Mouse (Mus musculus): ENCODE measurements around the gene Hspa4. TPM values are rescaled to one million over a fixed set of nuclear protein-coding genes. Genes with fewer than 3 reads are reported as not detected.
A peak's percentile ranks its signal among the peaks of the same experiment; 100 is the strongest.
"Not testable (repeated sequence)": the region's sequence is repeated elsewhere in the genome, so short reads cannot be mapped to it uniquely, and the experiment has no call there.

The Hspa4 gene
- 111 and 117 TPM in 2 replicates for polyA plus RNA-seq (2014; fragmentation: Nextera tagmentation; extraction: Ambion mirVana)

DNA sequence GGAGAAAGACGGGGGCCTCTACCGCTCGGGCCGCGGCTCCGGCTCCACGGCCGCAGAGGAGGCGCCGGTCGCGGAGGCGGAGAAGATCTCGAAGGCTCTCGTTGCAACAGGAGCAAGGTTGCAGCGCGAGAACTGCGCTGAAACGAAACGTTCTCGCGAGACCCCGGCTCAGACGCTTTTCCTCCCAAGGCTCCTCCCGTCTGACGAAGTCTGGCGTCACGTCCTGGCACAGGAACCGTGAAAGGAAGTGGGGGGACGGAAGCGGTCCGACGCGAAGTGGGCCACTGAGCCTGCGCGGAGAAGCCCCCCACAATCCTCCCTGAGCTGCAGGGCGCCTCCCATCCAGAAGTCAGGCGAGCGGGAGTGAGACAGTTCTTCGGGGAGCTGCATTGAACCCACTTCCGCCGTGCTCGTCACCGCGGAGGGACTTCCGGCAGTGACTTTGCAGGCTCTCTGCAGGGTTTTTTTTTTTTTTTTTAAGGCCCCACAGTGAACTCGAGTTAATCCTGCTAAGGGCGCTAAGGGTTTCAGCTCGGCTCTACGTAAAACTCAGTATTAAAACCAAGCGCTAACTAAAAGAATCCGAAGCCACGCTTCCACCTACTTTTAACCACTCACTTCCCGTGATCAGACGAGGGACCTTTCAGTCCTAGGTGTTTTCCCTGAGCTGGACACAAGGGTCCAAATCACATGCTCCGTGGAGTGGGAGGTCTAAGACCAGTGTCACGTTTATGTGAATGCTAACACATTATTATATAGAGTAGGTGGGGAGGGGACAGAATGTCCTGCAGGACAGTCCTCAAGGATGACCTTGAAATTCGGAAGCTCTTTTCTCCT lies at the start of gene Hspa4:
Hspa4 (minus strand) TSS at position 128 of the 837 bp plus-strand sequence.
- Histone ChIP-seq H3K4me2 (peak within 1 kb of the TSS; percentile 78), H3K36me3 (ENCODE audit: control insufficient read depth, insufficient read depth, low read length) (no peaks in the 10 kb centered on the region), H3K4me1 (ENCODE audit: control insufficient read depth, insufficient read depth, low read length) (peaks cover 17% of the 10 kb centered on the region), H3K4me3 (ENCODE audit: low read depth, low read length) (peak within 1 kb of the TSS; percentile 98), H3K9me3 (ENCODE audit: control insufficient read depth, low read length) (no peaks in the 10 kb centered on the region), H3K9ac (ENCODE audit: low read length) (peak within 1 kb of the TSS; percentile 97), H3K27me3 (ENCODE audit: control insufficient read depth, insufficient read depth, low read length) (no peaks in the 10 kb centered on the region), H3K27ac (ENCODE audit: low read depth, low read length) (peak within 1 kb of the TSS; percentile 95)
- ATAC-seq (ENCODE audit: low FRiP score) (peak; percentile 97), DNase-seq (ENCODE audit: low spot score, missing footprints) (peak; percentile 99)
- WGBS, result 1% methylated on average over 58 of the region's 58 CpGs

- Histone ChIP-seq H3K36me3 (ENCODE audit: control insufficient read depth, insufficient read depth, low read length) (no peaks in the 10 kb centered on the region), H3K4me3 (ENCODE audit: low read depth, low read length) (no peak overlapping the region), H3K9ac (ENCODE audit: low read length) (no peak overlapping the region), H3K27me3 (ENCODE audit: control insufficient read depth, insufficient read depth, low read length) (no peaks in the 10 kb centered on the region), H3K9me3 (ENCODE audit: control insufficient read depth, low read length) (no peaks in the 10 kb centered on the region), H3K4me1 (ENCODE audit: control insufficient read depth, insufficient read depth, low read length) (no peaks in the 10 kb centered on the region), H3K27ac (ENCODE audit: low read depth, low read length) (no peak overlapping the region), H3K4me2 (no peak overlapping the region)
- no peak for ATAC-seq (ENCODE audit: low FRiP score)
- peak; percentile 28 for DNase-seq (ENCODE audit: low spot score, missing footprints)
- WGBS, result 64% methylated on average over 2 of the region's 2 CpGs
These were observed 45.5 kb upstream of the Hspa4 start for GRCm38 (mm10) chr11:53345738-53346137.

DNA sequence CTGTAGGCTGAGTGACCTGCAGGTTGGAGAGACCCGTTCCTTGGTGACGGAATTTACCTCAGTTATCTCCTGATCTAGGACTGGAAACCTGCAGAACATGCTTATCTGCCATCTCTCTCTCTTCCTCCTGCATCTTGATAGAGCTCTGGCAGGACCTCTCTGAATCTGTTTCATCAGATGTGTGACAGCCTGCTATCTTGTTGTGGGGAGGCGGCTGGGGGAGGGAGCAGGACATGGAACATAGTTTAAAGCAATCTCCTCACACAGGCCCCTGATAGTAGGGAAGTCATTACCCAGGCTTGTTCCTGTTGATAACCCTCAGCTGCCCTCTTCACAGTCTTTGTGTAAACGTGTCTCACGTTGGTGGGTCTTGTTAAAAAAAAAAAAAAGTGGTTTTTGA lies 45.1 kb upstream of the Hspa4 start:
- H3K4me3 ChIP-seq (ENCODE audit: low read depth, low read length), result no peak overlapping the region
- H3K27me3 ChIP-seq (ENCODE audit: control insufficient read depth, insufficient read depth, low read length), result no peaks in the 10 kb centered on the region
- no peaks in the 10 kb centered on the region for H3K4me1 ChIP-seq (ENCODE audit: control insufficient read depth, insufficient read depth, low read length)
- DNase-seq (ENCODE audit: low spot score, missing footprints) (peak; percentile 79), ATAC-seq (ENCODE audit: low FRiP score) (no peak)
- H3K9me3 ChIP-seq (ENCODE audit: control insufficient read depth, low read length), result no peaks in the 10 kb centered on the region
- H3K27ac ChIP-seq (ENCODE audit: low read depth, low read length), result no peak overlapping the region
- H3K4me2 ChIP-seq, result no peak overlapping the region
- no peak overlapping the region for H3K9ac ChIP-seq (ENCODE audit: low read length)
- WGBS, result 53% methylated on average over 5 of the region's 5 CpGs
- no peaks in the 10 kb centered on the region for H3K36me3 ChIP-seq (ENCODE audit: control insufficient read depth, insufficient read depth, low read length)

GRCm38 (mm10) chr11:53342711-53343110 lies 42.5 kb upstream of the Hspa4 start:
- H3K9ac ChIP-seq (ENCODE audit: low read length), result no peak overlapping the region
- H3K27ac ChIP-seq (ENCODE audit: low read depth, low read length), result no peak overlapping the region
- no peak overlapping the region for H3K4me3 ChIP-seq (ENCODE audit: low read depth, low read length)
- H3K4me2 ChIP-seq, result no peak overlapping the region
- DNase-seq (ENCODE audit: low spot score, missing footprints) (peak; percentile 75), ATAC-seq (ENCODE audit: low FRiP score) (no peak)
- no peaks in the 10 kb centered on the region for H3K9me3 ChIP-seq (ENCODE audit: control insufficient read depth, low read length)
- H3K27me3 ChIP-seq (ENCODE audit: control insufficient read depth, insufficient read depth, low read length), result no peaks in the 10 kb centered on the region
- H3K4me1 ChIP-seq (ENCODE audit: control insufficient read depth, insufficient read depth, low read length), result no peaks in the 10 kb centered on the region
- WGBS, result 79% methylated on average over 5 of the region's 5 CpGs
- H3K36me3 ChIP-seq (ENCODE audit: control insufficient read depth, insufficient read depth, low read length), result no peaks in the 10 kb centered on the region

DNA sequence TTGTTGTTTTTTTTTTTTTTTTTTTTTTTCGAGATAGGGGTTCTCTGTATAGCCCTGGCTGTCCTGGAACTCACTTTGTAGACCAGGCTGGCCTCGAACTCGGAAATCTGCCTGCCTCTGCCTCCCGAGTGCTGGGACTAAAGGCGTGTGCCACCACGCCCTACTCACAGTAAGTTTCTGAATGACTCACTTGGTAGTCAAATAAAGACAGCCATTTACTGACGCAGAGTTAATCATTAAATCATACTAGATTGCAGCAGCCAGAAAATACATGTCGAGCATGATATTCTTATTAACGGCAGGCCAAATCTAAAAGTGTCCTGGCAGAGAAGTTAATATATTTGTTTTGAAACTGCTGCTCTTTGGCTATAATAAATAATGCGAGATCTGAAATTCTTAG lies 40.8 kb upstream of the Hspa4 start:
- H3K9me3 ChIP-seq (ENCODE audit: control insufficient read depth, low read length); H3K4me3 ChIP-seq (ENCODE audit: low read depth, low read length); H3K27me3 ChIP-seq (ENCODE audit: control insufficient read depth, insufficient read depth, low read length); H3K27ac ChIP-seq (ENCODE audit: low read depth, low read length); ATAC-seq (ENCODE audit: low FRiP score); H3K4me1 ChIP-seq (ENCODE audit: control insufficient read depth, insufficient read depth, low read length); H3K36me3 ChIP-seq (ENCODE audit: control insufficient read depth, insufficient read depth, low read length); H3K9ac ChIP-seq (ENCODE audit: low read length); H3K4me2 ChIP-seq: not testable (repeated sequence)
- WGBS, result 89% methylated on average over 10 of the region's 10 CpGs
- peak; percentile 49 for DNase-seq (ENCODE audit: low spot score, missing footprints)

DNA sequence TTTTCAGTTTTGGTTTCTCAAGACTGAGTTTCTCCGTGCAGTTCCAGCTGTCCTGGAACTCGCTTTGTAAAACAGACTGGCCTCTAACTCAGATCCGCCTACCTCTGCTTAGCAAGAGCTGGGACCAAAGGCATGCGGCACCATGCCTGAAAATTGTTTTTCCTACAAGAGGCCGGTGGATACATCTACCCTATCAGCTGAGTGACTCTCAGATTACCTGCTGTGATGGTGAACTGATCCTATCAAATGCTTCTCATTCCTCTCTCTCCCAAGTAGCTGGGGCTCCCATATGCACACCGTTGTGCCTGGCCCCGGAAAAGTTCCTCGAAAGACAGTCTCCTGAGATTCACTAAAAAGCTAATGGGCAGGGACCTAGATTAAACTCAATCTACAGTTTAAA lies 37.4 kb upstream of the Hspa4 start:
- Histone ChIP-seq H3K27me3 (ENCODE audit: control insufficient read depth, insufficient read depth, low read length) (no peaks in the 10 kb centered on the region), H3K4me3 (ENCODE audit: low read depth, low read length) (no peak overlapping the region), H3K4me1 (ENCODE audit: control insufficient read depth, insufficient read depth, low read length) (no peaks in the 10 kb centered on the region), H3K27ac (ENCODE audit: low read depth, low read length) (no peak overlapping the region), H3K9me3 (ENCODE audit: control insufficient read depth, low read length) (no peaks in the 10 kb centered on the region), H3K36me3 (ENCODE audit: control insufficient read depth, insufficient read depth, low read length) (no peaks in the 10 kb centered on the region), H3K9ac (ENCODE audit: low read length) (no peak overlapping the region), H3K4me2 (no peak overlapping the region)
- no peak for ATAC-seq (ENCODE audit: low FRiP score)
- DNase-seq (ENCODE audit: low spot score, missing footprints), result peak; percentile 81
- 68% methylated on average over 8 of the region's 8 CpGs for WGBS

GRCm38 (mm10) chr11:53336924-53337323 lies 36.7 kb upstream of the Hspa4 start:
- Histone ChIP-seq H3K4me2 (no peak overlapping the region), H3K27me3 (ENCODE audit: control insufficient read depth, insufficient read depth, low read length) (no peaks in the 10 kb centered on the region), H3K36me3 (ENCODE audit: control insufficient read depth, insufficient read depth, low read length) (no peaks in the 10 kb centered on the region), H3K9me3 (ENCODE audit: control insufficient read depth, low read length) (no peaks in the 10 kb centered on the region), H3K9ac (ENCODE audit: low read length) (no peak overlapping the region), H3K4me3 (ENCODE audit: low read depth, low read length) (no peak overlapping the region), H3K27ac (ENCODE audit: low read depth, low read length) (no peak overlapping the region), H3K4me1 (ENCODE audit: control insufficient read depth, insufficient read depth, low read length) (no peaks in the 10 kb centered on the region)
- ATAC-seq (ENCODE audit: low FRiP score) (no peak), DNase-seq (ENCODE audit: low spot score, missing footprints) (peak; percentile 71)
- 85% methylated on average over 1 of the region's 1 CpGs for WGBS

DNA sequence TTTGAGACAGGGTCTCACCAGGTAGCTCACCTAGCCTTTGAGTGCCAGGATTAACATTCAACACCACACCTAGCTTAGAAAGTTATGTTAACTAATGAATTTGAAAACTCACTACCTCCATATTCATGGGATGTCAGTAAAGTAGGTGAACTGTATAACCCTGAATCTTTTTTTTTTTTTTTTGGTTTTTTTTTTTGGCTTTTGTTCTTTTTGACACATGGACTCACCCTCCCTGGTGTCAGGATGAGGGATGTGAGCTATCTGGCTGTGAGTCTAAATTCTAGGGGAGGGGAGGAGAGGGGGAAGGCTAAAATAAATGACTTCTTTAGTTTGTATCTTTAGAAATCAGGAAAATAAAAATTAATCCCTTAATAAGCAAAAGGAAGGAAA lies 35.9 kb upstream of the Hspa4 start:
- ATAC-seq (ENCODE audit: low FRiP score) (no peak), DNase-seq (ENCODE audit: low spot score, missing footprints) (peak; percentile 35)
- Histone ChIP-seq H3K27ac (ENCODE audit: low read depth, low read length) (no peak overlapping the region), H3K9ac (ENCODE audit: low read length) (no peak overlapping the region), H3K4me2 (no peak overlapping the region), H3K36me3 (ENCODE audit: control insufficient read depth, insufficient read depth, low read length) (peaks cover 4% of the 10 kb centered on the region; the same call in 1 of the 2 replicates), H3K4me1 (ENCODE audit: control insufficient read depth, insufficient read depth, low read length) (no peaks in the 10 kb centered on the region), H3K27me3 (ENCODE audit: control insufficient read depth, insufficient read depth, low read length) (no peaks in the 10 kb centered on the region), H3K4me3 (ENCODE audit: low read depth, low read length) (no peak overlapping the region), H3K9me3 (ENCODE audit: control insufficient read depth, low read length) (no peaks in the 10 kb centered on the region)

GRCm38 (mm10) chr11:53335505-53336181 lies 35.4 kb upstream of the Hspa4 start:
- 32% methylated on average over 3 of the region's 3 CpGs for WGBS
- no peak overlapping the region for H3K9ac ChIP-seq (ENCODE audit: low read length)
- H3K27me3 ChIP-seq (ENCODE audit: control insufficient read depth, insufficient read depth, low read length), result no peaks in the 10 kb centered on the region
- H3K36me3 ChIP-seq (ENCODE audit: control insufficient read depth, insufficient read depth, low read length), result peaks cover 4% of the 10 kb centered on the region; the same call in 1 of the 2 replicates
- H3K27ac ChIP-seq (ENCODE audit: low read depth, low read length), result no peak overlapping the region
- H3K9me3 ChIP-seq (ENCODE audit: control insufficient read depth, low read length), result no peaks in the 10 kb centered on the region
- H3K4me2 ChIP-seq, result no peak overlapping the region
- H3K4me3 ChIP-seq (ENCODE audit: low read depth, low read length), result no peak overlapping the region
- ATAC-seq (ENCODE audit: low FRiP score) (no peak), DNase-seq (ENCODE audit: low spot score, missing footprints) (no peak)
- H3K4me1 ChIP-seq (ENCODE audit: control insufficient read depth, insufficient read depth, low read length), result no peaks in the 10 kb centered on the region
